Mouse (Mus musculus) heart, postnatal 14 days (tissue): Measurements from ENCODE around the gene Haus2. TPM values are rescaled to one million over a fixed set of nuclear protein-coding genes. Genes with fewer than 3 reads are reported as not detected.
A peak's percentile ranks its signal among the peaks of the same experiment; 100 is the strongest.

Experiments used
- DNase-seq, 2 experiments: peaks; one replicate each; pipeline ENCODE4 v3.0.0; 2021 to 2022
- intact Hi-C: fragments of 180-260 bp; cut with DNase I; formaldehyde crosslinking; loops from one replicate; pipeline ENCODE4 v1.15.1; 2025
- total RNA-seq, 2 experiments: library from RNA; stranded (reverse); gene quantifications; 2 replicates each; pipeline ENCODE4 v1.2.3; 2021

The Haus2 gene
- total RNA-seq, 2 experiments from 2014 or later = 9.2 to 10.8 TPM

DNA sequence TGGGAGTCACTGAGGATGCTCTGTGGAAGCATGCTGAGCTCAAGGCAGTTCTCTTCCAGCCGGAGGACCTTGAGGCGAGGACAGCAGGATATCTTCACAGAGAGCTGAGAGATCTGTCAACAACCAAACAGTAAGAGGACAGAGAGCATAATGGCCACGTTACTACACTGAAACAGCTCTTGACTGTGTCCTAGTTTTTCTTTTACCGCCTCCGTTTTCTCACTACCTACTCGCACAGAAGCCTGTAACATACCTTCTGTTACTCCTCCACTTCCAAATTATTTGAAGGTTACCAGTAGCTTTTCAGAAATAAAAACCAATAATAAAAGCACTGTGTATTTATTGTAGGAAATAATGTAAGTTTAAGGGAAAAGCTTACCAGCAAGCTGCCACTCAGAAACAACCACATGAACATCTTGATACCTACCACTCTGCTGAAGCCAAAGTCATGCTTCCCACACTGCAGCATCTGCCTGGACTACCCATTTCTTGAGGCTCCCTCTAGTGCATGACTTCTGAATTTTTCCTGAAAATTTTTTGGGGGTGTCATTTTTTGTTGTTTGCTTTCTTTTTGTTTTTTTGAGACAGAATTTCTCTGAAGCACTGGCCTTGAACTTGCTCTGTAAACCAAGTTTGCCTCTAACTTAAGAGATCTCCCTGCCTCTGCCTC lies 3.0 kb upstream of the Haus2 start:
- intact Hi-C loops = loop anchor here (5.0 kb wide), 3 partner anchors 66 to 129 kb away; no protein-coding TSS in a partner anchor
- peak in 1 of 2 experiments; percentile 12 for DNase-seq

DNA sequence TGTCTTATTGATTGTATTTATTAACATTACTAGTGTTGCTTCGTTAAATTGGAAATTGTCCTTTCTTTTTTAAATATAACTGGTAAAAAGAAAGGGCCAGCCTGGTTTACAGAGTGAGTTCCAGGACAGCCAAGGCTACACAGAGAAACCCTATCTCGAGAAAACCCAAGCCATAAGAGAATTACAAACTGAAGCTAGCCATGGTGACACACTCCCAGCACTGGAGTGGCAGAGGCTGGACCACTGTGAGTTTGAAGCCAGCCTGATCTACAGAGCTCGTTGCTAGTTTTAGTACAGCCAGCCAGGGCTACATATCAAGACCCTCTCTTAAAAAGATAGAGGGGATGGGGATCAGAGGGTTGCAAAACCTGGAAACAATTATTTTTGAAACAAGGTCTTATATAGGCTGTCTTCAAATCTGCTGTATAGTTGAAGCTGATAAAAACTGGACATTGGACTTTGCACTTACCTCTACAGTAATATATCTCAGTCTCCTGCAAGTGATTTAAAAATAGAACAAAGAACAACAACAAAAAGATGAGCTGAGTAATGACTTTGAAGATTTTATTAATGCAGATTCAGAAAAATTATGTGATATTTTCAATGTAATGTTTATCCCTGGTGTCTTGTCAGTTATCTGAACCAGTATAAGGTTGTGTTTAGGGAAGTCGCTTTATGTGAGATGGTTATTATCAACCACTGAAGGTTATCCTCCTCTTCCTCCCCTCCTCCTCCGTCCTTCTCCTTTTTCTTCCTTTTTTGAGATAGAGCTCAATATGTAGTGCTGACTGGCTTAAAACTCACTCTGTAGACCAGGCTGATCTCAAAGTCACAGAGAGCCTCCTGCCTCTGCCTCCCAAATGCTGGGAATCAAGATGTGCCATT lies 7.3 kb downstream of the Haus2 start:
- intact Hi-C loops = no loop called here
- no peak for DNase-seq

DNA sequence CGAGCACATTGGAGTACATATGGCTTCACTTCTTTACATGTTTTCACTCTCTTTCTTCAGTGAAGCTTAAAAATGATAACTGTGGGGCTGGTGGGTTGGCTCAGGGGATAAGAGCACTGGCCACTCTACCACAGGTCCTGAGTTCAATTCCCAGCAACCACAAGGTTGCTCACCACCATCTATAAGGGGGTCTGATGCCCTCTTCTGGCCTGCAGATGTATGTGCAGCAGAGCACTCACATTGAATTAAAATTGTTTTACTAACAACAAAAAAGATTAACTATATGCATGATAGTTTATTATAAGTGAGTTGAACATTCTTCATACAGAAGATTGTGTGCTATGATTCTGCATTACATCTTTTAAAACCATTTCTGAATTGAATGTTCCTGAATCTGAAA lies 10.4 kb downstream of the Haus2 start:
- intact Hi-C loops = no loop called here
- DNase-seq = no peak

DNA sequence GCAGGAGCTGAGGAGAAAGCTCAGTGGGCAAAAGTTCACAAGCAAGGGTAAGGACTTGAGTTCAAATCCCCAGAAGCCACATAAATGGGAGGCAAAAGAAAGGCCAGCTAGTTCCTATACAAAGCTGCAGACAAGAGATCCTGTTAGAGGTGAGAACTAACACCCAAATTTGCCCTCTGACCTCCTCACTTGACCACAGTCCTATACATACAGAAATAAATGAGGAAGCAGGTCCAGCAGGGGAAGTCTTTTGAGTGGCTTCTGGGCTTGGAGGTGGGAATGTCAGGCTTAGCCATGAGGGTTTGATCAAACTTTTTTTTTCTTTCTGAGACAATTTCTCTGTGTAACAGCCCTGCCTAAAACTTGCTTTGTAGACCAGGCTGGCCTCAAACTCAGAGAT lies 13.7 kb downstream of the Haus2 start:
- intact Hi-C loops = no loop called here

DNA sequence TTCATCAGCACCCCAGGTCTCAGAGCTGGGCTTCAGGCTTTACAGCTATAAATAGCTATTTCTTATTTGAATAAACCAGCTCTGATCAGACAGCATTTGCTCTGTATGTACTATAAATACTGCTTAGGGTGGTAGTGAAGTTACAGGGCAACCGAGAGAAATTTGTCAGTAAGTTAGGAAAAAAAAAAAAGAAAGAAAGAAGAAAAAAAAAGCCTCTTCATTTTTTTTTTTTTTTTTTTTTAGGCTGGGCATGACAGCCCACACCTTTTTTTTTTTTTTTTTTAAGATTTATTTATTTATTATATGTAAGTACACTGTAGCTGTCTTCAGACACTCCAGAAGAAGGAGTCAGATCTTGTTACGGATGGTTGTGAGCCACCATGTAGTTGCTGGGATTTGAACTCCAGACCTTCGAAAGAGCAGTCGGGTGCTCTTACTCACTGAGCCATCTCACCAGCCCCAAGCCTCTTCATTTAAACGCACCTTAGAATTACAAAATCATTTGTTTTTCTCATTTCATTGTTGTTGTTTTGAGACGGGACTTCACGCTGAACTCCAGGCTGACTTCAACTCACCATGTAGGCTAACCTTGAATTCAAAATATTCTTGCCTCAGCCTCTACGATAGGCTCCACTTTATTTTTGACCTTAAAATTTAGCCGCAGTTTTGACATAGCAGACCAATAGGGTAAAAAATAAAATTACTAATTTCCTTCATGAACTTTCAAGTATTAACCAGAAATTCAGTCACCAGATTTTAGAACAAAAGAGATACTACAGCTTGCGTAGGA lies 19.1 kb downstream of the Haus2 start:
- no peak for DNase-seq
- intact Hi-C loops = loop anchor here (5.0 kb wide), 1 partner anchor 99 kb away; no protein-coding TSS in a partner anchor

More for the DNA sequence above, 13.7 kb downstream of the Haus2 start:
- DNase-seq = no peak

DNA sequence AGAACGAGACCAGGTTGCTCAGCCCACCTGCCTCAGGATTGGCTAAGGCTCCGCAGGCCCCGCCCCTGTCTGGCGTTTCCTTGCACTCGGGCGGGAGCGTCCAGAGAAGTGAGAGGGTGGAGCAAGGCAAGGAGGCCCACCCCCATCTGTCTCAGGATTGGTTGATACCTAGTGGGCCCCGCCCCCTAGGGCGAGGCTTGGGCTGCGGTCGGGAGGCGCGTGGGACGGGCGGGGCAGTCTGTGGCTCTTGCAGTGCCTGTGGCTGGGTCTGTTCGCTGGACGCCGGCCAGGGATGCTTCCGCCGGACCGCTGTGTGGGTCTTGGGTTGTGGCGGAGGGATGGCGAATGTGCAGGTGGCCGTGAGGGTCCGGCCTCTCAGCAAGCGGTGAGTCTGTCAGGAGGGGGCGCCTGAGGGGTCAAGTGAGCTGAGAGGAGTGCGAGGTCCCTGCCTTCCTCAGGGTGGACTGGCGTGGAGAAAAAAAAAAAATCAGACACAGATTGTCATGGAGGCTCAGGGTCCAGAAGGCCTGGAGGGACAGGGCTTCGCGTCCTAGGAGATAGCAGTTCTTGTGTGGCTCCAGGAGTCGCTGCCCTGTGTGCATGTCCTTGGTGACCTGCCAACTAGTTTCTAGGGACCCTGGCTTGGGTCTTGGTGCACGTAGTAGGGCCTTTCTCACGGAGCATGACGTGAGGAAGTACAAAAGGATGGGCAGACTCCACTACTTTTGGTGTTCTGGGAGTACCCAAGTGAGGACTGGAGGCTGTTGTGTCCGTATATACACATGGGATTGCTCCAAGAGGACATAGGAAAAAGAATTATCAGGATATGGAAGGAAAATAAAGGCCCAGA lies 19.9 kb downstream of the Haus2 start, which contains the start of gene Stard9:
Gene Stard9, plus strand, starts transcription at position 236 of the 850 bp plus-strand sequence.
- DNase-seq = peak; percentile 97
- intact Hi-C loops = loop anchor here (5.0 kb wide), 1 partner anchor 98 kb away; no protein-coding TSS in a partner anchor

DNA sequence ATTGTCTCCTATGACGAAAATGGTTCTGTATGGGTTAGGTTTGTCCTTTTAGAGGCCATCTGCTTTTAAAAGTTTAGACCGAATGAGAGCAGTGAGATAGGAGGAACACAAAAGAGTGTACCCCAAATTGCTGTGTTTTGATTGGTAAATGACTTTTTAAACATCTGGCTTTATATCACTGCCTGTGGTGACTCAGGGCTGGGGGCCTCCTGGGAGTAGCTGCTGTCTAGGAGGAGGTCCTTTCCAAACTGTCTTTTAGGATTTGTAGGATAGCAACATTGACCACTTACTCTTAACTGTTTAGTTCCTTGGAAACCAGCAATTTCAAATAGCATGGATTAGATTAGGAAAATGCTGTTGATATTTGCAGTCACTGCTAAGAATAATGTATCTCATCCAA lies 21.1 kb downstream of the Haus2 start:
- intact Hi-C loops = loop anchor here (5.0 kb wide), 1 partner anchor 37 kb away; no protein-coding TSS in a partner anchor
- peak; percentile 40 to 44 for DNase-seq

DNA sequence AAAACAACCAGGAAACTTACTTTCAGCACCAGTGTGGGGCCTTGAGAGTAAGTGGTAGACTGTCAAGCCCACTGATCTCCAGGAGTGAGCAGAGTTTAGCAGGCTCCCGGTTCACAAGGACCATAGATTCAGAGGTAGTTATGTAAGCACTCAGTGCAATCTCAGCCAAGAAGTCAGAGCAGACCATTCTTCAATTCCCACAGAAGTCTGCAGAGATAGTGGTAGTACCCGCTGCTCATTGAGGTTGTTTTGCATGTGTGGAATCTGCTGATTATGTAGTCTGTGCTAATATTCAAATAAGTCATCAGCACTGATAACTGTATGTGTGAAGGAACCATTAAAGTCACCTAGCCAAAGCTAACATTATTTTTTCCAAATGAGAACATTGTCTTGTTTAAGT lies 21.5 kb downstream of the Haus2 start:
- DNase-seq = no peak
- intact Hi-C loops = loop anchor here (5.0 kb wide), 1 partner anchor 37 kb away; no protein-coding TSS in a partner anchor

DNA sequence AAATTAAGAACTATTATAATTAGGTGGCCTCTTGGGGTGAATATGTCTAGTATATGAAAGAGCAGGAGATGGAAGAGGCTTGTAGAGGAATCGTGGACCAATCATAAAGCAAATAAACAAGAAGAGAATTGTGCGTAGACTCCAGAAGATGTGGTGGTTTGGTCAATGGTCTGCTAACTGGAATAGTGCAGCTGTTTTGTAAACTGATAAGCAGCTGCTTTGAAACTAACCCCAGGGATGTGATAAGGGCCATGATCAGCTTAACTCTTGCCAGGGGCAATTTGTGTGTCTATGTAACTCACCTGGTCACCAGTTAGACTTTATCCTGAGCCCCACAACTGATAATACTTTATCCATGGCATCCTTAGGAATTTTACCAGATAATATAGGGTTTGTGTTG lies 22.3 kb downstream of the Haus2 start:
- intact Hi-C loops = loop anchor here (5.0 kb wide), 1 partner anchor 36 kb away; no protein-coding TSS in a partner anchor
- no peak for DNase-seq

DNA sequence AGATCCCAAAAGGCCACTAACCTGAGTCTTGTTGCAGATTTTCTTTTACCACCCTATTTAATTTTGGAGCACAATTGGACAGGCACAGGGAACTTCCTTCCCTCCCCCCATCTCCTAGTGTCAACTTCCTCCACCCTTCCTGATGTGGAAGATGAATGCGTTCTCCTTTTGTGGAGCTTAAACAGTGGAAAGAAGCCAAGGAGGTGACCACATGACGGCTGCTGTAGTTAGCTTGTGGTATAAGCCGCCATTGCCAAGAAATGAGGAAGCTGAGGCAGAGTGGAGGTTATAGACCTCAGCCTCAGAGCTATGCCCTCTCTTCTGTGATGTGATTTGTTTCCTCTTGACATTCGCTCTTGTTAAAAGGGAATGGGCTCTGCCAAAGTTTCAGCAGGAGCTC lies 22.8 kb downstream of the Haus2 start:
- DNase-seq = peak; percentile 29 to 31
- intact Hi-C loops = loop anchor here (5.0 kb wide), 1 partner anchor 35 kb away; no protein-coding TSS in a partner anchor

DNA sequence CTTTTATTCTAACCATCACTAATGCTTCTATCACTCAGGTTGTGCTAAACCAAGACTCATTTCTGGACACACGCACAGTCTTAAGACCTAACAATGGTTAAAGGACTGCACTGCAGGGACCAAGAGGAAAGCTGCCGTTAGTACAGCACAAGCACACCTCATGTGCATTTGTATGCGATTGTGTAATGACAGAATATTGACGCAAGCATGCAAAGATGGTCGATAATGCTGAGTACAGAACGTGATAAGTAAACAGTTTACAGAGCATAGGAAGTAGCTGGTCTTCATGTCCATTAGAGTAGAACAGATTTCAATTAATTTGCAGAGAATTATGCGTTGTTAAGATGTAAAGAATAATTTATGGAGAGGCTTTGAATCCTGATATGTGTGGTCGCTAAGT lies 31.7 kb downstream of the Haus2 start:
- DNase-seq = no peak
- intact Hi-C loops = loop anchor here (1.0 kb wide), 1 partner anchor 8 kb away; no protein-coding TSS in a partner anchor

DNA sequence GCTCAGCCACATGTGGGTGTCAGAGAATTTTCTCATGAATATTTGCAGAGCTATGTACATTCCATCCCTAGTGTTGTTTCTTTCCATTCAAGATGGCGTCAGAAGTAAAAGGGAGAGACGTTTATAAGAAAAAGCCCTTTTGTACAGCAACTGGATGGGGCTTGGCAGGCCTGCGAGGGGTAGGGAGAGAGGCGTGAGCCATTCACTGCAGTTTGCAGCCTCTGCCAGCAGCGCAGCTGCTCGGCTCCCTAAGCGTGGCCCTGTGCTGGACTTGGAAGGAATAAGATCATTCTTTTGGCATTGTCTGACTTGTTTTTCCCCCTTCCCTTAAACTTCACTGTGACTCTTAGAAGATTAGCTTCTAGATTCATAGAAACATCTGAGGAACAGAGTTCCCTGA lies 34.7 kb downstream of the Haus2 start:
- intact Hi-C loops = no loop called here
- peak; percentile 74 to 76 for DNase-seq

DNA sequence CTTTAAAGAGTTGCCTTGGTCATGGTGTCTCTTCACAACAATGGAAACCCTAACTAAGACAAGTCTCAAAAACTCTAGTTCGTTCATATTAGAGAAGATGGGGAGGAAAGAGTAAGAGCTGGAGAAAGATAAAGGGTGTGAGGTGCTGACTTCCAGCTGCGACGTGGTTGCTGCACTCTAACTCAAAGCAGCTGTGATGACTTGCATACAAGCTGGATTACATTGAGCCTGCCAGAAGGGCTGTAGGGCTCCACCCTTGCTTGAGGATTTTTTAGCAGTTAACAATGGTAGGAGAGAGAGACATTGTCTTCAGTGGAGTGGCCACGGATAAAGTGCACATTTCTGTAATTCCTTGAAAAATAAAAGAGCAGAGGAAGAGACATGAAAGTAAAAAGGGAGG lies 37.6 kb downstream of the Haus2 start:
- intact Hi-C loops = no loop called here
- DNase-seq = peak; percentile 45 to 56

DNA sequence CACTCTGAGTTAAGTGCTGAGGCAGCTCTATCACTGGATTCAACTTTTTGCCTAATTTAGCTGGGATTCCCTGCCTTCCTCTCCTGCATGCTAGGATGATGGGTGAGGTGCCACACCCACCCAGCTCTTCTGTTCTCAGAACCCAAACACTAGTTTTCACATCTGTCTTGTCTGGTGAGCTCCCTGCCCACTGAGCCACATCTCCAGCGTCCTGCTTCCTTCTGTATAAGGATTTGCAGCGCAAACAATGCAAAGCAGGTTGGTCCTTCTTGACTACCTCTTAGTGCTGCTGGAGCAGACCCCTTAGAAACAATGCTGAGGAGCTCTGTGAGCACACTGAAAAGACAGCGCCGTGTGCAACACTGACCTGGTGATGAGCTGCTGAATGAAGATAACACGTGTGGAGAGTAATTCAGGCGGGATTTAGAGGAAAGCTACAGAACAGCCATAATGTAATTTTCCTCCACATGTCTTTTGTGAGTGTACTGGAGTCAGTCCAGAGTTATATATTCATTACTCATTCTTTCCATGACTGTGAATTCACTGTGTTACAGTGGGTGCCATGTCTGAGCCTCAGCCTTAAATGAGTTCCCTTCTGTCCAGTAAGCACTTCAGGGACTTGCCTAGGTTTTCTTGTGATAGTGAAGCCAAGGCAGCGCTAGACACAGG lies 43.2 kb downstream of the Haus2 start:
- intact Hi-C loops = no loop called here
- no peak for DNase-seq

DNA sequence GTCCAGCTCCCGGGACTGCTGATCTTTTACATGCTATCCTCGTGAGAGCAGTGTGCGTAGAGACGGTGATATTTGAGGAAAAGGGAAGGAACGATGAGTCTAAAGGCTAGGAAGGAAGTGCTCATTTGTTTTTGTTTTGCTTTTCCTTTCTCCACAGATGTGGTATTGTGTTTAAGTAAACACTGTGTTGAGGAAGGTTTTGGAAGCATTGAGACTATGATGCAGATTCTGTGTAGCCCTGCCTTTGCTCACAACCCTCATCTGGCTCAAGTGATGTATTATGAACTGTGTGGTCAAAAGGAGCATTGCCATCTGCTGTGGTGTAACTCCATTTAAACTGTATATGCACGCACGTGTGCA lies 43.7 kb downstream of the Haus2 start:
- no peak for DNase-seq
- intact Hi-C loops = no loop called here

DNA sequence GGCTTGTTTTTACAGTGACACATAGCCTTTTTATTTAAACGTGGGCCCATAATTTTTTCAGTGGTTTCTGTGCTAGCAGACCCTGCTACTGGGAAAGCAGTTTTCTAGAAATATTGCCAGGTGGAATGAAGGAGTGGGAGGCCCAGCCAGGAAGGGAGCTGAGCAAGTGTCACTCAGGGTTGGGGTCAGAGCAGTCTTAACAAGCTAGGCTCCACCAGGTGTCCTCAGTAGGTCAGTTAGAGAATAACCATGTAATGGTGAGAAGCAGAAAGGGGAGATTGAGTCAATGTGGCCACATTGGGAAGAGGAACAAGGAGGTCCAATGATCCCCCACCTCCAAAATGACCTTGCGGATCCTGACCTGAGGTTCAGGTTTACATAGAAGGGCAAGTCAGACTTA lies 45.5 kb downstream of the Haus2 start:
- no peak for DNase-seq
- intact Hi-C loops = no loop called here

DNA sequence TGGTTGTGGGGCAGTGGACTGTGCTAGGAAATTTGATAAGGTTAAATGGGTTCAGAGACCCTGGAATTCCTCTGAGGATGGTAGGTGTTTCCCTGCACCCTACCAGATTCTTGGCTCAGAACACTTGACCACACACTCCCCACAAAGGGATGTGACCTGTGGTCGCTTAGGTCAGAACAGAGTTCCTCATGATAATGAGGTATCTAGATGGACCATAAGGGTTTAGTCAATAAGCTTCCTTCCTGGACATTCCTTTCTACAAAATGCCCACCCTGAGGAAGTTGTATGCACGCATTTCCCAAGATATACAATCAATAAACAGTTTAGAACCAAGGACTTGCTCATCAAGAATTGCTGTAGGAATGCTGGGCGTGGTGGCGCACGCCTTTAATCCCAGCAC lies 46.7 kb downstream of the Haus2 start:
- no peak for DNase-seq
- intact Hi-C loops = no loop called here

DNA sequence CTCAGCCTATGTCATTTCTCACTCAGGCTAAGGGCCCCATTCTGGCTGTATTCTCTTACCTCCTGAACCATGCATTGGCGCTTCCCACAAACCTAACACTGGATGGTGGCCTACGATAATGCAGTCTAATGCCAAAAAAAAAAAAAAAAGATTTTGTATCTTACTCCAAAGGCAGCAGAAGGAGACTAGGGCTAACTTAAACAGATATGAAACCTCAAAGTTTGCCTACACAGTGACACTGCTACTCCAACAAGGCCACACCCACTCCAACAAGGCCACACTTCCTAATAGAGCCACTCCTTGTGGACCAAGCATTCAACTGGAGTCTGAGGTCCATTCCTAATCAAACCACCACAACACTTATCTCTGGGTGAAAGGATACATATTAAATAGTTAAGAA lies 47.5 kb downstream of the Haus2 start:
- no peak for DNase-seq
- intact Hi-C loops = no loop called here

DNA sequence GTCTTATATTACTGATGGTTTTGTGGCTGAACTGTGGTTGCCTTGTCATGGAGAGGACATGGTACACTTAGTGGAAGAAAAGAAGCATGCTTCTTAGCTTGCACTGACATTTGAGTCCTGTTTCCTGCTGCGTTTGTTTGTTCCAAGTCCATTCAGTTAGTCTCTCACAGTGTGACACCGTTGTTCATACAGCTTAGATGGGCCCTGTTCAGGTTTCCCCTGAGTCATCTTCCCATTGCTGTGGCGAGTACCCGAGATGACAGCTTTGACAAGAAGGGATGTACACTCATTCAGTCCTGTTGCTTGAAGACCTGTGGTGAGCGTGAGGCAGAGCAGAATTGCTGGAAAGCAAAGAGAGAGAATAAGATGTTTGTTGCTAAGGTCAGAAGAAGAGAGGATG lies 49.3 kb downstream of the Haus2 start:
- no peak for DNase-seq
- intact Hi-C loops = no loop called here
